Mouse (Mus musculus) midbrain, embryonic 10.5 days (tissue): ENCODE data around the gene Rhd. TPM values are rescaled to one million over a fixed set of nuclear protein-coding genes. Genes with fewer than 3 reads are reported as not detected.

Source experiments
- DNase-seq: peaks from one replicate; pipeline ENCODE4 v3.0.0-alpha.2; 2017; ENCODE audit warnings: low spot score
- H3K27ac ChIP-seq: fragments of 300-500 bp; sonication (generic); replicated peaks from 2 replicates; pipeline ENCODE4 v1.5.1; 2016; ENCODE audit warnings: mild to moderate bottlenecking
- H3K27me3 ChIP-seq: fragments of 300-500 bp; sonication (generic); 2 replicates; pipeline ENCODE4 v1.6.1; 2016; ENCODE audit warnings: low read depth, mild to moderate bottlenecking; ENCODE audit not compliant: poor library complexity, severe bottlenecking
- H3K36me3 ChIP-seq: fragments of 300-500 bp; sonication (generic); 2 replicates; pipeline ENCODE4 v1.6.1; 2016; ENCODE audit warnings: mild to moderate bottlenecking, moderate library complexity
- H3K4me1 ChIP-seq: fragments of 300-500 bp; sonication (generic); 2 replicates; pipeline ENCODE4 v1.6.1; 2016
- H3K4me3 ChIP-seq: fragments of 300-500 bp; sonication (generic); 2 replicates; pipeline ENCODE4 v1.5.1; 2016; ENCODE audit warnings: mild to moderate bottlenecking, moderate library complexity
- H3K9me3 ChIP-seq: fragments of 300-500 bp; sonication (generic); replicated peaks from 2 replicates; pipeline ENCODE4 v1.6.1; 2016; ENCODE audit warnings: mild to moderate bottlenecking
- WGBS: fragments of 180-500 bp; shearing (Covaris S2); methylation state at CpG from one replicate; pipeline ENCODE4 v1.1.7; 2016; 5-methylcytosine and 5-hydroxymethylcytosine counted together
- polyA plus RNA-seq: library from polyadenylated mRNA; unstranded; fragments of >200 nt; fragmentation: Nextera tagmentation; extraction: Ambion mirVana; gene quantifications from 2 replicates; pipeline ENCODE4 v1.2.1, GENCODE M21; 2016

The Rhd gene
- polyA plus RNA-seq, 1 experiment from 2014 or later, result 9.6 TPM

DNA sequence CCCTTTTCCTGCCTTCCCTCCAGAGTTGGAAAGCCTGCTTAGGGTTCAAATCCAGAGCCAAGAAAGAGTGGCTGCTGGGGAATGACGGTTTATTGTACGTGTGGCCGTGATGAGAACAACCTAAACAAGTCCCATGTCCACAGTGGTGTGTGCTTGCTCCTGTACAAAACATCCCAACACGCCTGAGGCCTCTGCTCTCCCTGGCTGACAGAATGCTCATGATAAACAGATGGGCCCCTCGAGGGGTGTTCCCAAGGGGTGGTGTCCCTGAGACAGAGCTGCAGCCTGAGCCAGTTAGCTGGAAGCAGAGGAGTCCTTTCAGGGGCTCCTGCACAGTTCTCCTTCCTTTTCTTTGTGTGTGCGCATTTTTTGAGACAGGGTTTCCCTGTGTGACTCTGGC, 1.0 kb downstream of the Rhd start:
- Histone ChIP-seq H3K9me3 (no peaks in the 10 kb centered on the region), H3K27ac (no peak overlapping the region; the same call in 1 of the 2 replicates), H3K4me1 (peaks cover 15% of the 10 kb centered on the region), H3K36me3 (no peaks in the 10 kb centered on the region), H3K4me3 (no peak overlapping the region), H3K27me3 (peaks cover 31% of the 10 kb centered on the region)
- DNase-seq, result no peak
- WGBS, result 87% methylated on average over 6 of the region's 6 CpGs

DNA sequence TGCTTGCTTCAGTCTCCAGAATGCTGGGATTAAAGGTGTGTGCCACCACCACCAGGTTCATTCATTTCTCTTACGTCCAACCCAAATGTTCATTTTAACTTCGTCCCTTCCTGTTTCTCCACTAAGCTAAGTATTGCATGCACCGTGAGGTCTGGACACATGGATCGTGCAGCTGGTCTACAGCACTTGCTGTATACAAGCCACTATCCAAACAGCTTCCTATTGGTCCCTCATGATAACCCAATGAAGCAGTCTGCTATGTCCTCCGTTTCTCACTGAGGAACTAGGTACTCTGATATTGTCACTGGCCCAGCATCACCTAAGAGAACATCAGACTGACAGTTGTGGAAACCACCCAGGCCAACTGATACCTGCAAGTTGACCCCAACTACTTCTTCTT, 1.5 kb downstream of the Rhd start:
- Histone ChIP-seq H3K27ac (no peak overlapping the region; the same call in 1 of the 2 replicates), H3K4me3 (no peak overlapping the region), H3K36me3 (no peaks in the 10 kb centered on the region), H3K27me3 (peaks cover 35% of the 10 kb centered on the region), H3K9me3 (no peaks in the 10 kb centered on the region), H3K4me1 (peaks cover 15% of the 10 kb centered on the region)
- no peak for DNase-seq
- WGBS, result 92% methylated on average over 5 of the region's 5 CpGs

GRCm38 (mm10) chr4:134867213-134867612, 2.9 kb downstream of the Rhd start:
- Histone ChIP-seq H3K36me3 (no peaks in the 10 kb centered on the region), H3K27ac (no peak overlapping the region), H3K9me3 (no peaks in the 10 kb centered on the region), H3K4me1 (peaks cover 15% of the 10 kb centered on the region), H3K27me3 (peaks cover 42% of the 10 kb centered on the region), H3K4me3 (no peak overlapping the region)
- DNase-seq, result no peak
- WGBS, result 93% methylated on average over 8 of the region's 8 CpGs

- WGBS, result 91% methylated on average over 8 of the region's 8 CpGs
- no peaks in the 10 kb centered on the region for H3K9me3 ChIP-seq
- H3K27ac ChIP-seq, result no peak overlapping the region
- H3K27me3 ChIP-seq, result peaks cover 42% of the 10 kb centered on the region
- no peak for DNase-seq
- H3K4me3 ChIP-seq, result no peak overlapping the region
- no peaks in the 10 kb centered on the region for H3K36me3 ChIP-seq
- peaks cover 15% of the 10 kb centered on the region for H3K4me1 ChIP-seq
Measured at GRCm38 (mm10) chr4:134867661-134868060, 3.3 kb downstream of the Rhd start.

- Histone ChIP-seq H3K4me3 (no peak overlapping the region), H3K36me3 (no peaks in the 10 kb centered on the region), H3K27me3 (peaks cover 42% of the 10 kb centered on the region), H3K27ac (no peak overlapping the region), H3K4me1 (peaks cover 15% of the 10 kb centered on the region), H3K9me3 (no peaks in the 10 kb centered on the region)
- 91% methylated on average over 10 of the region's 10 CpGs for WGBS
- DNase-seq, result no peak
Measured at GRCm38 (mm10) chr4:134868065-134868464, 3.7 kb downstream of the Rhd start.

- WGBS, result 26% methylated on average over 9 of the region's 9 CpGs
- Histone ChIP-seq H3K9me3 (no peaks in the 10 kb centered on the region), H3K4me3 (no peak overlapping the region), H3K27ac (no peak overlapping the region), H3K4me1 (peaks cover 15% of the 10 kb centered on the region), H3K36me3 (no peaks in the 10 kb centered on the region), H3K27me3 (peaks cover 42% of the 10 kb centered on the region)
- no peak for DNase-seq
Measured at GRCm38 (mm10) chr4:134868490-134868889, 4.2 kb downstream of the Rhd start.

- no peak for DNase-seq
- Histone ChIP-seq H3K9me3 (no peaks in the 10 kb centered on the region), H3K4me1 (peaks cover 15% of the 10 kb centered on the region), H3K27me3 (peaks cover 42% of the 10 kb centered on the region), H3K27ac (0 out of 2 replicates have a peak overlapping the region, but pooled peaks have one; percentile 9), H3K4me3 (no peak overlapping the region), H3K36me3 (no peaks in the 10 kb centered on the region)
- WGBS, result 16% methylated on average over 16 of the region's 16 CpGs
Measured at GRCm38 (mm10) chr4:134869068-134869730, 4.9 kb downstream of the Rhd start.

DNA sequence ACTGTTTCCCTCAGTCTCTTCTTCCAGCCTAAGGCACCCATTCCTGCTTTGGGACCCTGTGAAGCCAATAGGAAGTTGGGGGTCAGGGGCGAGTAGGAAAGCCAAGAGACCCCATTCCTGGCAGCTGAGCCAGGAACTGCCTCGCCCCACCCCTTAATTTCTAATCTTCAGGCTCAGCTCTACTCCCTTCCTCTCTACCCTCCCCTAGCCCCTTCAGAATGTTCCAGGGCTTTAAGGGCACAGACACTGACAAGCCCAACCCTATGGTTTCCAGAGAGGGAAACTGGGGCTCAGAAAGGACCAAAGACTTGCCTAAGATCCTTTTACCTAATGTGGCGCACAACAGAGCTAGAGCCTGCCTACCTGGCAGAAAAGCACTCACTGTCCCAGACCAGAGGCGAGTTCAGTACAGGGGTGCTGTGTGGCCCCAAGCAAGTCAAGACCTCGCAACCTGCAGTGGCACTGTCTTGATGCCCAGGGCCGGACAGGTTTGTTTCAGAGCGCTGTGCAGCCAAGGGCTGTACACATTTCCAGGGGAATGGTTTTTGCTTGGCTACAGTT, 5.6 kb downstream of the Rhd start:
- Histone ChIP-seq H3K9me3 (no peaks in the 10 kb centered on the region), H3K4me3 (no peak overlapping the region), H3K4me1 (peaks cover 15% of the 10 kb centered on the region), H3K36me3 (no peaks in the 10 kb centered on the region), H3K27me3 (peaks cover 42% of the 10 kb centered on the region), H3K27ac (0 out of 2 replicates have a peak overlapping the region, but pooled peaks have one; percentile 9)
- WGBS, result 51% methylated on average over 7 of the region's 7 CpGs
- no peak for DNase-seq

DNA sequence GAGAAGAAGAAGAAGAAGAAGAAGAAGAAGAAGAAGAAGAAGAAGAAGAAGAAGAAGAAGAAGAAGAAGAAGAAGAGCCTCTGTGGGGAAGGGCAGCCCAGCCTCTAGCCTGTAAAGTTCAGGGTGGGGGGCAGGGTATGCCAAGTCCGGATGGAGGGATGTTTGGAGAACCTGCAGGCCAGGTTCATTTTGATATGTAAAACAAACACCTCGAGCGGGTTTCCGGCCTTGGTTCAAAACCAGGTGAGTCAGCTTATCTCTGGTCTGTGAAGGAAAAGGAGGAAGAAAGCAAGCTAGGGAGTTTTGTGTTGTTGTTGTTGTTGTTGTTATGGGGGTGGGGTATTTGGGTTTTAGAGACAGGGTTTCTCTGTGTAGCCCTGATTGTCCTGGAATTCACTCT, 7.1 kb downstream of the Rhd start:
- Histone ChIP-seq H3K36me3 (no peaks in the 10 kb centered on the region), H3K27ac (no peak overlapping the region), H3K4me3 (no peak overlapping the region), H3K9me3 (no peaks in the 10 kb centered on the region), H3K4me1 (peaks cover 15% of the 10 kb centered on the region), H3K27me3 (peaks cover 42% of the 10 kb centered on the region)
- DNase-seq, result no peak
- 50% methylated on average over 4 of the region's 4 CpGs for WGBS

- WGBS, result 47% methylated on average over 2 of the region's 2 CpGs
- H3K4me3 ChIP-seq, result no peak overlapping the region
- peaks cover 15% of the 10 kb centered on the region for H3K4me1 ChIP-seq
- H3K9me3 ChIP-seq, result no peaks in the 10 kb centered on the region
- DNase-seq, result no peak
- H3K27me3 ChIP-seq, result peaks cover 42% of the 10 kb centered on the region
- no peaks in the 10 kb centered on the region for H3K36me3 ChIP-seq
- no peak overlapping the region for H3K27ac ChIP-seq
Measured at GRCm38 (mm10) chr4:134871950-134872349, 7.6 kb downstream of the Rhd start.

- Histone ChIP-seq H3K4me1 (peaks cover 8% of the 10 kb centered on the region), H3K36me3 (no peaks in the 10 kb centered on the region), H3K9me3 (no peaks in the 10 kb centered on the region), H3K27ac (no peak overlapping the region), H3K4me3 (no peak overlapping the region), H3K27me3 (0 out of 2 replicates have a peak, but pooled peaks cover 5% of the 10 kb centered on the region)
- DNase-seq, result no peak
- WGBS, result 86% methylated on average over 9 of the region's 9 CpGs
Measured at GRCm38 (mm10) chr4:134876171-134876570, 11.8 kb downstream of the Rhd start.

DNA sequence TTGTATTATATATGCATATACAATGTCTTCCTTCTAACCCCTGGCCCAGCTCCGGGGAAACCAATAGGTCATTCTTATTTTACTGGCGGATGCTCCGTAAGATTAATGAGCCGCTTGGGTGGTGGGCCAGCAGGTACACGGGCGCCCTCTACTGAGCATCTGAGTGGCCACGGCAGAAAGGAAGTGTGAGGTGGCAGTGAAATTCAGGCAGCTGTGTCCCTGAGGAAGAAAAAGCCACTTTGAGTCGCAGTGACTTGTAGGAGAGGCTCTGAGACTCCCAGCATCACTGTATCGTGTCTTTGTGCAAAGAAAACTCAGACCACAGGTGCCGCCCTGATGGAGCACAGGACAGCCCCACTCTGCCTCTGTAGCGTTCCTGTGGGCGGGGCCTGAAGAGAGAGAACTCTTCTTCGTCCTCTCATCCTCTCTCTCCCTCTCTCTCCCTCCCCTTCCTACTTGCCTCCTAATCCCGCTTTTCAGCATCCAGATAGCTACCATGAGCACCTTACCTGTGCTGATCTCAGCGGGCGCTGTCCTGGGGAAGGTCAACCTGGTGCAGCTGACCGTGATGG, 15.2 kb downstream of the Rhd start:
- no peaks in the 10 kb centered on the region for H3K9me3 ChIP-seq
- no peaks in the 10 kb centered on the region for H3K36me3 ChIP-seq
- H3K27ac ChIP-seq, result peak overlapping the region; percentile 69
- peak overlapping the region; percentile 51 for H3K4me3 ChIP-seq
- WGBS, result 1% methylated on average over 17 of the region's 17 CpGs
- H3K27me3 ChIP-seq, result no peaks in the 10 kb centered on the region
- DNase-seq, result peak; percentile 73
- peaks cover 8% of the 10 kb centered on the region for H3K4me1 ChIP-seq

DNA sequence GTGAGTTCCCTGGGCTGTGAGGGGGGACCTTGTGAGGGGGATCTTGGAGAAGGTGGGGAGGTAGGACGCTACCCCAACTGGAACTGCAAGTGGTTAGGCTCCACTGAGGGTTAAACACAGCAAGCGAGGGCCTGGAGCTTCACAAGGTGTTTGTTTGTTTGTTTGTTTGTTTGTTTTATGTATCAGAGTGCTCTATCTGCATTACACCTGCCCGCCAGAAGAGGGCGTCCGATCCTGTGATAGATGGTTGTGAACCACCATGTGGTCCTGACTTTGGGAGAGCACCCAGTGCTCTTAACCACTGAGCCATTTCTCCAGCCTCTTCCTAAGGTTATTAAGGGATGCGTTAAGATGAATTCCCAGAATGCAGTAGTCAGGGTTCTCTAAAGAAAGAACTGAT, 15.7 kb downstream of the Rhd start:
- Histone ChIP-seq H3K9me3 (no peaks in the 10 kb centered on the region), H3K4me3 (peak overlapping the region; percentile 51), H3K36me3 (no peaks in the 10 kb centered on the region), H3K27me3 (no peaks in the 10 kb centered on the region), H3K27ac (peak overlapping the region; percentile 69; the same call in 1 of the 2 replicates), H3K4me1 (peaks cover 8% of the 10 kb centered on the region)
- WGBS, result 30% methylated on average over 6 of the region's 6 CpGs
- DNase-seq, result no peak
